In the genomic region with DNA sequence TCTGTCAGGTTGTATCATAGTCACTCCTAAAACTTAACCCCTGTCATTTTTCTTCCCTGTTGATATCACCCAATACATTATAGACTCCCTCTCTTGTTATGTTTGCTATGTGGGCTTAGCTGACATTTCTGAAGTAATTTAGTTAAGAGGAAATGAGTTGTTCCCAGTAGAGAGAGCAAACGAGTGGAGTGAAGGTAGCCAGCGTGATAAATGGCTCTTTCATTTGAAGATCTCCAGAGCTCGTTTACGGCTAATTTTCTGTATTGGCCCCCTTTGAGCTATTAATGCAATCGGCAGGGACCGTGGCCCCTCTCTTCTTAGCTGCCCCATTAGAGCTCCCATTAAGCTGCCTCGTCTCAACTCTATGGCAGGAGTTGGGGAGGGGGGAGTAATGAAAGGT, we compare ENCODE assay signal across 18 mouse cellular contexts. TPM values are rescaled to one million over a fixed set of nuclear protein-coding genes. Genes with fewer than 3 reads are reported as not detected.
DNase-seq lines count a peak whose midpoint lies in the region; ATAC-seq lines count a peak whose summit lies in the region.
"Had no signal": no experiment of that assay in that cellular context is flagged by ENCODE, and none has a peak within 500 bp of the region (broad histone marks: within the 10 kb centered on the region; RNA-seq: fewer than 3 reads in every experiment).

No protein-coding gene starts in this region.

- no peaks in the 10 kb centered on the region for H3K36me3 ChIP-seq in hindbrain, embryonic 11.5 days (ENCODE audit: control insufficient read depth, insufficient read depth, low read length)
- no peaks in the 10 kb centered on the region for H3K36me3 ChIP-seq in hindbrain, embryonic 16.5 days (ENCODE audit: control insufficient read depth, insufficient read depth, low read length)
- no peaks in the 10 kb centered on the region for H3K36me3 ChIP-seq in embryonic facial prominence, embryonic 12.5 days
- H3K36me3 ChIP-seq in embryonic facial prominence, embryonic 15.5 days: no peaks in the 10 kb centered on the region
- H3K36me3 ChIP-seq in midbrain, embryonic 13.5 days: no peaks in the 10 kb centered on the region
- H3K36me3 ChIP-seq: heart, embryonic 13.5 days; liver, embryonic 13.5 days had no signal

- H3K27me3 ChIP-seq in hindbrain, embryonic 11.5 days (ENCODE audit: control insufficient read depth, insufficient read depth, low read length): peaks cover 82% of the 10 kb centered on the region
- peaks cover 63% of the 10 kb centered on the region for H3K27me3 ChIP-seq in hindbrain, embryonic 16.5 days (replicated peaks; ENCODE audit: control insufficient read depth, insufficient read depth, low read length)
- peaks cover 71% of the 10 kb centered on the region for H3K27me3 ChIP-seq in embryonic facial prominence, embryonic 12.5 days
- peaks cover 72% of the 10 kb centered on the region for H3K27me3 ChIP-seq in embryonic facial prominence, embryonic 15.5 days
- peaks cover 95% of the 10 kb centered on the region for H3K27me3 ChIP-seq in midbrain, embryonic 13.5 days

- H3K9ac ChIP-seq in hindbrain, embryonic 11.5 days (ENCODE audit: low read depth, low read length): no peak overlapping the region
- H3K9ac ChIP-seq in hindbrain, embryonic 16.5 days (ENCODE audit: low read depth, low read length): no peak overlapping the region
- H3K9ac ChIP-seq in embryonic facial prominence, embryonic 12.5 days: no peak overlapping the region
- H3K9ac ChIP-seq in embryonic facial prominence, embryonic 15.5 days: no peak overlapping the region
- H3K9ac ChIP-seq in midbrain, embryonic 13.5 days (replicated peaks): 0 out of 2 replicates have a peak overlapping the region, but pooled peaks have one; percentile 10
- H3K9ac ChIP-seq: heart, embryonic 13.5 days; liver, embryonic 13.5 days; lung, embryonic 14.5 days had no signal

- H3K4me3 ChIP-seq in hindbrain, embryonic 11.5 days (ENCODE audit: low read depth, low read length): no peak overlapping the region
- no peak overlapping the region for H3K4me3 ChIP-seq in hindbrain, embryonic 16.5 days (ENCODE audit: low read length)
- H3K4me3 ChIP-seq in embryonic facial prominence, embryonic 12.5 days: no peak overlapping the region
- no peak overlapping the region; the same call in 1 of the 2 replicates for H3K4me3 ChIP-seq in embryonic facial prominence, embryonic 15.5 days (replicated peaks)
- peak overlapping the region; percentile 22 for H3K4me3 ChIP-seq in midbrain, embryonic 13.5 days (replicated peaks)
- H3K4me3 ChIP-seq: heart, embryonic 13.5 days; liver, embryonic 13.5 days had no signal

- no peak overlapping the region for H3K4me2 ChIP-seq in hindbrain, embryonic 11.5 days (replicated peaks; ENCODE audit: low read depth, low read length)
- H3K4me2 ChIP-seq in hindbrain, embryonic 16.5 days (ENCODE audit: low read length): no peak overlapping the region
- 0 out of 2 replicates have a peak overlapping the region, but pooled peaks have one; percentile 11 for H3K4me2 ChIP-seq in embryonic facial prominence, embryonic 12.5 days (replicated peaks)
- no peak overlapping the region; the same call in 1 of the 2 replicates for H3K4me2 ChIP-seq in embryonic facial prominence, embryonic 15.5 days (replicated peaks)
- H3K4me2 ChIP-seq in midbrain, embryonic 13.5 days (replicated peaks): peak overlapping the region; percentile 43
- H3K4me2 ChIP-seq: heart, embryonic 13.5 days; liver, embryonic 13.5 days; lung, embryonic 14.5 days had no signal

- peak; percentile 17 for DNase-seq in hindbrain, embryonic 11.5 days (ENCODE audit: low spot score)
- DNase-seq in lung, postnatal 14 days: no peak
- no peak for DNase-seq in cerebellum, adult 11-12 months
- DNase-seq: cerebellum, adult 8-10 months; kidney, adult 9 months; kidney, postnatal 25 days; liver, embryonic 13.5 days; lung, embryonic 14.5 days; thymus, postnatal 36 days had no signal

- under 1% methylated on average over 7 of the region's 7 CpGs for WGBS in hindbrain, embryonic 11.5 days
- 4% methylated on average over 7 of the region's 7 CpGs for WGBS in hindbrain, embryonic 16.5 days
- 3% methylated on average over 7 of the region's 7 CpGs for WGBS in embryonic facial prominence, embryonic 12.5 days
- 9% methylated on average over 7 of the region's 7 CpGs for WGBS in embryonic facial prominence, embryonic 15.5 days
- 0% methylated on average over 7 of the region's 7 CpGs for WGBS in midbrain, embryonic 13.5 days

- H3K9me3 ChIP-seq in hindbrain, embryonic 11.5 days (ENCODE audit: control insufficient read depth, low read length): no peaks in the 10 kb centered on the region
- no peaks in the 10 kb centered on the region for H3K9me3 ChIP-seq in hindbrain, embryonic 16.5 days (ENCODE audit: control insufficient read depth, low read length)
- no peaks in the 10 kb centered on the region for H3K9me3 ChIP-seq in embryonic facial prominence, embryonic 12.5 days
- H3K9me3 ChIP-seq in embryonic facial prominence, embryonic 15.5 days (replicated peaks): no peaks in the 10 kb centered on the region
- H3K9me3 ChIP-seq in midbrain, embryonic 13.5 days: no peaks in the 10 kb centered on the region
- H3K9me3 ChIP-seq: heart, embryonic 13.5 days; liver, embryonic 13.5 days had no signal

- no peaks in the 10 kb centered on the region for H3K4me1 ChIP-seq in hindbrain, embryonic 11.5 days (replicated peaks; ENCODE audit: control insufficient read depth, insufficient read depth, low read length)
- H3K4me1 ChIP-seq in hindbrain, embryonic 16.5 days (ENCODE audit: control insufficient read depth, insufficient read depth, low read depth, low read length): no peaks in the 10 kb centered on the region
- H3K4me1 ChIP-seq in embryonic facial prominence, embryonic 12.5 days: no peaks in the 10 kb centered on the region
- peaks cover 4% of the 10 kb centered on the region; the same call in 1 of the 2 replicates for H3K4me1 ChIP-seq in embryonic facial prominence, embryonic 15.5 days
- H3K4me1 ChIP-seq in midbrain, embryonic 13.5 days (replicated peaks): peaks cover under 1% of the 10 kb centered on the region; the same call in 1 of the 2 replicates
- H3K4me1 ChIP-seq: heart, embryonic 13.5 days; liver, embryonic 13.5 days had no signal

- no peak overlapping the region for H3K27ac ChIP-seq in hindbrain, embryonic 11.5 days (ENCODE audit: low read depth, low read length)
- H3K27ac ChIP-seq in hindbrain, embryonic 16.5 days (ENCODE audit: low read depth, low read length): no peak overlapping the region
- H3K27ac ChIP-seq in embryonic facial prominence, embryonic 12.5 days: no peak overlapping the region
- 0 out of 2 replicates have a peak overlapping the region, but pooled peaks have one; percentile 34 for H3K27ac ChIP-seq in embryonic facial prominence, embryonic 15.5 days (replicated peaks)
- 0 out of 2 replicates have a peak overlapping the region, but pooled peaks have one; percentile 39 for H3K27ac ChIP-seq in midbrain, embryonic 13.5 days
- H3K27ac ChIP-seq: heart, embryonic 13.5 days; liver, embryonic 13.5 days; macrophage had no signal

- no peak for ATAC-seq in hindbrain, embryonic 11.5 days (ENCODE audit: low FRiP score)
- no peak for ATAC-seq in hindbrain, embryonic 16.5 days
- no peak for ATAC-seq in embryonic facial prominence, embryonic 12.5 days (ENCODE audit: insufficient number of reproducible peaks, insufficient read depth, low FRiP score, low TSS enrichment)
- ATAC-seq in embryonic facial prominence, embryonic 15.5 days (ENCODE audit: insufficient number of reproducible peaks, low FRiP score, low TSS enrichment, low read depth): no peak
- no peak for ATAC-seq in midbrain, embryonic 13.5 days

RNA-seq across cellular contexts. Expression of gene Tfap2b, which starts 12.9 kb away (rescaled TPM):
- polyA plus RNA-seq in hindbrain, embryonic 11.5 days (2014; fragmentation: Nextera tagmentation; extraction: Ambion mirVana): 72.5 and 75.7 TPM in 2 replicates
- polyA plus RNA-seq in hindbrain, embryonic 16.5 days (2015; fragmentation: Nextera tagmentation; extraction: Ambion mirVana): 40.1 and 64.0 TPM in 2 replicates
- 27.5 and 41.5 TPM in 2 replicates for polyA plus RNA-seq in embryonic facial prominence, embryonic 12.5 days (2016; fragmentation: Nextera tagmentation; extraction: Ambion mirVana)
- 50.3 and 51.9 TPM in 2 replicates for polyA plus RNA-seq in embryonic facial prominence, embryonic 15.5 days (2015; fragmentation: Nextera tagmentation; extraction: Ambion mirVana)
- polyA plus RNA-seq in midbrain, embryonic 13.5 days (2015; fragmentation: Nextera tagmentation; extraction: Ambion mirVana): 256 and 296 TPM in 2 replicates
- polyA plus RNA-seq: C2C12; intestine, embryonic 14.5 days; macrophage; small intestine, adult 2 months had no signal

Comparison
In these comparisons a context has a peak if more than half of its experiments do, and no peak if none do; other contexts are left out.
1. H3K27ac ChIP-seq: peak in embryonic facial prominence, embryonic 15.5 days (single experiment) and midbrain, embryonic 13.5 days (single experiment); none in hindbrain, embryonic 11.5 days (single experiment), hindbrain, embryonic 16.5 days (single experiment) and embryonic facial prominence, embryonic 12.5 days (single experiment).
2. H3K4me2 ChIP-seq: peak in embryonic facial prominence, embryonic 12.5 days (single experiment) and midbrain, embryonic 13.5 days (single experiment); none in hindbrain, embryonic 11.5 days (single experiment), hindbrain, embryonic 16.5 days (single experiment) and embryonic facial prominence, embryonic 15.5 days (single experiment).